Mouse (Mus musculus): ENCODE results near the gene Slc51a.

Gene Slc51a

DNA sequence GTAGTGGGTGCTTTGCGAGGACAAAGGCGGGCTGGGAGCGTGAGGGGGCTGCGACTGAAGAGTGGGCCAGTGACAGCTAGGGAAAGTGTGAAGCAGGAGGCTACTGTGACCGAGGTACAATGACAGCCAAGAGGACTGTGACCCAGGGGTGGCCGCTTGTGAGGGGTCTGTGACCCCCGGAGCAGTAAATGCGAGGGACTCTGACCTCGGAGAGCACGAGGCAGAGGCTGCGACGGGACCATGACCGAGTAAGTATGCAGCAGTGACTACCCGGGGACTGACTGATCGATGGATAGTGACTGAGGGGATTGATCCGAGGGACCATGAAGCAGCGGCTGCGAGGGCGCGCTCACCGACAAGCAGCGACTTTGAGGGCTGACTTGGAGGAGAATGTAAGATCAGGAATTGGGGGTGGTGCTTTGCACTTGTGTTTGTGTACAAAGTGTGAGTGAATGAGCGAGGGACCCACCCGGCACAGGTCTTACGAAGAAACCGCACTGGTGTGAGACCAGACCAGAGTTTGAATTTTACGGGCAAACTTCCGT, 56.6 kb downstream of the Slc51a start:
- peak; percentile 12 for DNase-seq (ENCODE audit: low spot score)

DNA sequence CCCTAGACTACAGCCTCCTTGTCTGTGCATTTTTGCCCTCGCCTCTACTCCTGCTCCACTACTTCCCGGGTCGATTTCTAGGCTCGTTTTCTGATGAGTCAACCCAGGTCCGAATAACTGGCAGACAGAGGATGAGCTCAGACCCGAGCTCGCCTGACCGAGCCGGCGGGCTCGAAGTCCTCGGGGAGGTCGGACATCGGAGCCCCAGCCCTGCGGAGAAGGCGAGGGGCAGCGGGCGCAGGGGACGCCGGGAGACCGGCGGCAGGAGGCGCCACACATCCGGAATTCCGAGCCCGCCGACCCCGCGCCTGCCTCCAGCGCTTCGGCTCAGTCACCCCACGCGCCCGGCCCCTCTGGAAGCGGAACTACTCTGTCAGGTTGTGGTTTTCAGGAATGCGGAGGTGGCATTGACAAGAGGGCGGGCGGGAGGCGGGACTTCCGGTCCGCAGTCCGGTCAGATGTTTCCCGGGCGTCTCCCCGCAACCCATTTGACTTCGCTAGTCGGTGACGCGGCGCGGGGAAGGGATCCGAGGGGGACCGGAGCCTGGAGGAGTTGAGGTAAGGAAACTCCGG, 57.1 kb downstream of the Slc51a start, which contains the start of gene Pcyt1a:
Gene Pcyt1a (plus strand): TSS at position 448 of the 573 bp plus-strand sequence.
- peak; percentile 78 for DNase-seq (ENCODE audit: low spot score)

DNA sequence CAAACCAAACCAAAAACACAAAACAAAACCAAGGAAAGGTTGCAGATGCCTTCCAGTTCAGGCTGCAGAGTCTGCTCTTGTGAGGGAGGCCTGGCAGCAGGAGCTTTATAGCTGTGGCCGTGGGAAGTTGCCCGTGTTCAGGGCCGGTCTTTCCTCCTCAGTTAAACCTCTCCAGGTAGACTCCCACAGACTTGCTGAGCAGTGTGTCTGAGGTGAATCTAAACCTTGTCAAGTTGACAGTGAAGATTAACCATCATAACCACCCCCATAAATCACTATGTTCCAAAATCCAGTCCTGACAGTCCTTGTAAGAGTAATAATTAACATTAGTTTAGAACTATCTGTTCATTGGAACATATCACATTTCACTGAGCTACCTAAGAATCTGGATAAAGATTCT, 60.2 kb downstream of the Slc51a start:
- DNase-seq (ENCODE audit: low spot score): no peak
